Mouse (Mus musculus) heart, postnatal 0 days (tissue): ENCODE measurements around the gene Abcc4.

Experiments used
- CTCF ChIP-seq: IDR thresholded peaks from 2 replicates; pipeline ENCODE4 v1.5.1; 2016; ENCODE audit warnings: antibody characterized with exemption, control low read depth, low read depth
- EP300 ChIP-seq: IDR thresholded peaks from 2 replicates; pipeline ENCODE4 v1.6.1; 2016; ENCODE audit warnings: antibody characterized with exemption, low read depth

- TF ChIP-seq CTCF (0 out of 2 replicates have a peak, but pooled peaks have one; percentile 2), EP300 (no peak)
Measured at GRCm38 (mm10) chr14:118604903-118605302, 101.1 kb downstream of the Abcc4 start.
